Mouse (Mus musculus): ENCODE measurements at regions not wholly inside any gene's neighbourhood (a gene's known extent, or its start where the extent isn't known, plus 50 kb on each side); places are given as distances from the start of the nearest gene placed in this dataset.

GRCm38 (mm10) chr17:85816056-85816455 lies 128.0 kb upstream of the Six2 start:
- Histone ChIP-seq H3K4me2 (no peak overlapping the region), H3K4me3 (no peak overlapping the region), H3K9me3 (no peaks in the 10 kb centered on the region), H3K27me3 (0 out of 2 replicates have a peak, but pooled peaks cover 4% of the 10 kb centered on the region), H3K4me1 (replicated peaks) (peaks cover 4% of the 10 kb centered on the region), H3K9ac (no peak overlapping the region), H3K36me3 (no peaks in the 10 kb centered on the region), H3K27ac (replicated peaks) (no peak overlapping the region)
- ATAC-seq (ENCODE audit: low FRiP score, low read depth) = no peak
- WGBS = 91% methylated on average over 8 of the region's 8 CpGs

- ATAC-seq (ENCODE audit: low FRiP score, low read depth) = no peak
- WGBS = 52% methylated on average over 5 of the region's 5 CpGs
Measured at GRCm38 (mm10) chr17:85808580-85808979, 120.5 kb upstream of the Six2 start.

GRCm38 (mm10) chr17:85805726-85806359 lies 117.8 kb upstream of the Six2 start:
- 38% methylated on average over 13 of the region's 13 CpGs for WGBS
- Histone ChIP-seq H3K4me3 (no peak overlapping the region), H3K36me3 (no peaks in the 10 kb centered on the region), H3K9me3 (no peaks in the 10 kb centered on the region), H3K27ac (replicated peaks) (no peak overlapping the region), H3K27me3 (peaks cover 61% of the 10 kb centered on the region), H3K9ac (no peak overlapping the region), H3K4me1 (replicated peaks) (peaks cover 1% of the 10 kb centered on the region; the same call in 1 of the 2 replicates), H3K4me2 (no peak overlapping the region)
- no peak for ATAC-seq (ENCODE audit: low FRiP score, low read depth)

More at GRCm38 (mm10) chr17:85808580-85808979, 120.5 kb upstream of the Six2 start:
- no peak overlapping the region for H3K4me3 ChIP-seq
- no peaks in the 10 kb centered on the region for H3K9me3 ChIP-seq
- H3K27me3 ChIP-seq = peaks cover 39% of the 10 kb centered on the region
- no peaks in the 10 kb centered on the region for H3K36me3 ChIP-seq
- no peaks in the 10 kb centered on the region for H3K4me1 ChIP-seq (replicated peaks)
- no peak overlapping the region for H3K4me2 ChIP-seq
- H3K27ac ChIP-seq (replicated peaks) = no peak overlapping the region
- H3K9ac ChIP-seq = no peak overlapping the region

GRCm38 (mm10) chr17:85804631-85805030 lies 116.6 kb upstream of the Six2 start:
- no peak overlapping the region for H3K4me2 ChIP-seq
- H3K4me1 ChIP-seq (replicated peaks) = peaks cover 13% of the 10 kb centered on the region
- H3K27me3 ChIP-seq = peaks cover 68% of the 10 kb centered on the region
- no peak overlapping the region for H3K27ac ChIP-seq (replicated peaks)
- H3K36me3 ChIP-seq = no peaks in the 10 kb centered on the region
- no peak for ATAC-seq (ENCODE audit: low FRiP score, low read depth)
- no peak overlapping the region for H3K9ac ChIP-seq
- H3K4me3 ChIP-seq = no peak overlapping the region
- 59% methylated on average over 4 of the region's 4 CpGs for WGBS
- no peaks in the 10 kb centered on the region for H3K9me3 ChIP-seq

GRCm38 (mm10) chr17:85801734-85802133 lies 113.7 kb upstream of the Six2 start:
- no peak overlapping the region for H3K4me3 ChIP-seq
- no peak for ATAC-seq (ENCODE audit: low FRiP score, low read depth)
- H3K9ac ChIP-seq = no peak overlapping the region
- 89% methylated on average over 8 of the region's 8 CpGs for WGBS
- no peaks in the 10 kb centered on the region for H3K36me3 ChIP-seq
- H3K27ac ChIP-seq (replicated peaks) = no peak overlapping the region
- no peaks in the 10 kb centered on the region for H3K9me3 ChIP-seq
- H3K27me3 ChIP-seq = peaks cover 76% of the 10 kb centered on the region
- peaks cover 22% of the 10 kb centered on the region for H3K4me1 ChIP-seq (replicated peaks)
- H3K4me2 ChIP-seq = no peak overlapping the region

GRCm38 (mm10) chr17:85801079-85801605 lies 113.1 kb upstream of the Six2 start:
- no peaks in the 10 kb centered on the region for H3K9me3 ChIP-seq
- no peak overlapping the region for H3K4me2 ChIP-seq
- H3K9ac ChIP-seq = no peak overlapping the region
- peaks cover 22% of the 10 kb centered on the region for H3K4me1 ChIP-seq (replicated peaks)
- H3K36me3 ChIP-seq = no peaks in the 10 kb centered on the region
- peaks cover 74% of the 10 kb centered on the region for H3K27me3 ChIP-seq
- no peak for ATAC-seq (ENCODE audit: low FRiP score, low read depth)
- 40% methylated on average over 14 of the region's 14 CpGs for WGBS
- no peak overlapping the region for H3K4me3 ChIP-seq
- H3K27ac ChIP-seq (replicated peaks) = no peak overlapping the region

- Histone ChIP-seq H3K27me3 (peaks cover 73% of the 10 kb centered on the region), H3K36me3 (no peaks in the 10 kb centered on the region), H3K9ac (peak overlapping the region; percentile 36; the same call in 1 of the 2 replicates), H3K9me3 (no peaks in the 10 kb centered on the region), H3K27ac (replicated peaks) (no peak overlapping the region), H3K4me3 (peak overlapping the region; percentile 40), H3K4me2 (peak overlapping the region; percentile 91), H3K4me1 (replicated peaks) (peaks cover 22% of the 10 kb centered on the region)
- ATAC-seq (ENCODE audit: low FRiP score, low read depth) = peak; percentile 19; the same call in 1 of the 2 replicates
- 3% methylated on average over 43 of the region's 44 CpGs for WGBS
Measured at GRCm38 (mm10) chr17:85800357-85801078, 112.4 kb upstream of the Six2 start.

- peak; percentile 48; the same call in 1 of the 2 replicates for ATAC-seq (ENCODE audit: low FRiP score, low read depth)
- Histone ChIP-seq H3K4me3 (peak overlapping the region; percentile 40), H3K4me2 (peak overlapping the region; percentile 91), H3K36me3 (no peaks in the 10 kb centered on the region), H3K9ac (peak overlapping the region; percentile 36), H3K27me3 (peaks cover 68% of the 10 kb centered on the region), H3K4me1 (replicated peaks) (peaks cover 22% of the 10 kb centered on the region), H3K9me3 (no peaks in the 10 kb centered on the region), H3K27ac (replicated peaks) (no peak overlapping the region)
- WGBS = under 1% methylated on average over 33 of the region's 34 CpGs
Measured at GRCm38 (mm10) chr17:85799865-85800356, 111.8 kb upstream of the Six2 start.

GRCm38 (mm10) chr17:85799081-85799864 lies 111.2 kb upstream of the Six2 start:
- Histone ChIP-seq H3K9ac (no peak overlapping the region), H3K4me1 (replicated peaks) (peaks cover 22% of the 10 kb centered on the region), H3K4me3 (peak overlapping the region; percentile 40), H3K9me3 (no peaks in the 10 kb centered on the region), H3K4me2 (peak overlapping the region; percentile 91), H3K27me3 (peaks cover 68% of the 10 kb centered on the region), H3K36me3 (no peaks in the 10 kb centered on the region), H3K27ac (replicated peaks) (no peak overlapping the region)
- ATAC-seq (ENCODE audit: low FRiP score, low read depth) = no peak
- under 1% methylated on average over 22 of the region's 22 CpGs for WGBS

GRCm38 (mm10) chr17:85797755-85798154 lies 109.7 kb upstream of the Six2 start:
- Histone ChIP-seq H3K36me3 (no peaks in the 10 kb centered on the region), H3K27ac (replicated peaks) (no peak overlapping the region), H3K4me1 (replicated peaks) (peaks cover 22% of the 10 kb centered on the region), H3K4me3 (no peak overlapping the region), H3K9ac (no peak overlapping the region), H3K27me3 (peaks cover 56% of the 10 kb centered on the region), H3K9me3 (no peaks in the 10 kb centered on the region), H3K4me2 (no peak overlapping the region)
- no peak for ATAC-seq (ENCODE audit: low FRiP score, low read depth)
- 82% methylated on average over 5 of the region's 5 CpGs for WGBS

- no peak overlapping the region for H3K4me2 ChIP-seq
- peaks cover 47% of the 10 kb centered on the region for H3K27me3 ChIP-seq
- no peak overlapping the region for H3K4me3 ChIP-seq
- H3K27ac ChIP-seq (replicated peaks) = no peak overlapping the region
- no peak overlapping the region for H3K9ac ChIP-seq
- ATAC-seq (ENCODE audit: low FRiP score, low read depth) = no peak
- H3K9me3 ChIP-seq = no peaks in the 10 kb centered on the region
- no peaks in the 10 kb centered on the region for H3K36me3 ChIP-seq
- peaks cover 21% of the 10 kb centered on the region for H3K4me1 ChIP-seq (replicated peaks)
- 65% methylated on average over 5 of the region's 5 CpGs for WGBS
Measured at GRCm38 (mm10) chr17:85795820-85796219, 107.7 kb upstream of the Six2 start.
